9 mouse cellular contexts compared by ENCODE assay signal in the genomic region with DNA sequence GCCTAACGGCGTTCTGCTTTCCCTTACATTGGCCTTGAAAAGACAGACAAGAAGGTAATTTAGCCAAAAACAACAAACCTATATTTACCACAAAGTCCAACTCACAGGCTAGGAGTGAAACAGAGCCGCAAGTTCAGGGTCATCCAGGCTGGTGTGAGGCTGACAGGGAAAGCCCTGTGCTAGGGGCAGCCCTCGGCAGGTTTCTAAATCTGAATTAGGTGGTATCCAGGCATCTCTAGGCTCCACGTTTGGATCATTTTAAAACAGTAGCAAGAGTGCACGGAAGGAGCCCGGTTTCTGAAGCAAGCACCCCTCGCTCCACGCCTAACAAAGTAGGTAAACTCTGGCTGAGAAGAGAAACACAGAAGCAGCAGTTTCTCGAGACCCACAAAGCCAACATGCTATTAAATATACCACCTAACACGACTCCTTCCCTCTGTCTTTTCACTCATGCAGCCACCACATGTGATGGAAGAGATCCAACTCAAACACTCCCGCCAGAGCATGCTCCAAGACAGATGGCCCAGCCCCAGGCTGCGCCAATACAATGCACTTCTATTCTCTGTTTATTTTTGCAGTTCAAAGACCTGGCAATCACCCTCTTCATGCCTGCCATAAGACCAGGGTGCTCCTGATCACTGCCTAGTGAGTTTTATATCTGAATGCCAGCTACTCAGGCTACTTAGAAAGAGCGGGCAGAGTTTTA.
DNase-seq lines count a peak whose midpoint lies in the region; ATAC-seq and TF ChIP-seq lines count a peak whose summit lies in the region.
"Had no signal": no experiment of that assay in that cellular context is flagged by ENCODE, and none has a peak within 500 bp of the region (broad histone marks: within the 10 kb centered on the region; RNA-seq: fewer than 3 reads in every experiment).

No protein-coding gene starts in this region.

- H3K9me3 ChIP-seq in midbrain, embryonic 12.5 days: no peaks in the 10 kb centered on the region
- H3K9me3 ChIP-seq in midbrain, embryonic 11.5 days (ENCODE audit: control insufficient read depth, low read length): no peaks in the 10 kb centered on the region
- H3K9me3 ChIP-seq in hindbrain, postnatal 0 days (ENCODE audit: low read length): no peaks in the 10 kb centered on the region
- H3K9me3 ChIP-seq: stomach, embryonic 15.5 days had no signal

- no peak overlapping the region for H3K27ac ChIP-seq in midbrain, embryonic 12.5 days (replicated peaks)
- no peak overlapping the region for H3K27ac ChIP-seq in midbrain, embryonic 11.5 days (ENCODE audit: low read depth, low read length)
- H3K27ac ChIP-seq in hindbrain, postnatal 0 days: no peak overlapping the region
- H3K27ac ChIP-seq: stomach, embryonic 15.5 days had no signal

- H3K4me3 ChIP-seq in midbrain, embryonic 12.5 days: no peak overlapping the region
- no peak overlapping the region for H3K4me3 ChIP-seq in midbrain, embryonic 11.5 days (ENCODE audit: low read depth, low read length)
- no peak overlapping the region for H3K4me3 ChIP-seq in hindbrain, postnatal 0 days (ENCODE audit: low read length)
- H3K4me3 ChIP-seq: stomach, embryonic 15.5 days had no signal

- H3K9ac ChIP-seq in midbrain, embryonic 12.5 days (replicated peaks): no peak overlapping the region
- no peak overlapping the region for H3K9ac ChIP-seq in midbrain, embryonic 11.5 days (ENCODE audit: low read length)
- H3K9ac ChIP-seq in hindbrain, postnatal 0 days (replicated peaks; ENCODE audit: low read length): no peak overlapping the region
- H3K9ac ChIP-seq: stomach, embryonic 15.5 days had no signal

- H3K4me1 ChIP-seq in midbrain, embryonic 12.5 days: no peaks in the 10 kb centered on the region
- no peaks in the 10 kb centered on the region for H3K4me1 ChIP-seq in midbrain, embryonic 11.5 days (ENCODE audit: control insufficient read depth, insufficient read depth, low read length)
- no peaks in the 10 kb centered on the region; the same call in 1 of the 2 replicates for H3K4me1 ChIP-seq in hindbrain, postnatal 0 days (ENCODE audit: insufficient read depth, low read length)
- H3K4me1 ChIP-seq: stomach, embryonic 15.5 days had no signal

- no peak overlapping the region for H3K4me2 ChIP-seq in midbrain, embryonic 12.5 days (replicated peaks)
- H3K4me2 ChIP-seq in midbrain, embryonic 11.5 days: no peak overlapping the region
- H3K4me2 ChIP-seq in hindbrain, postnatal 0 days (ENCODE audit: low read depth, low read length): peak overlapping the region; percentile 33
- H3K4me2 ChIP-seq: stomach, embryonic 15.5 days had no signal

- 76% methylated on average over 14 of the region's 14 CpGs for WGBS in midbrain, embryonic 12.5 days
- WGBS in midbrain, embryonic 11.5 days: 76% methylated on average over 14 of the region's 14 CpGs
- WGBS in hindbrain, postnatal 0 days: 47% methylated on average over 14 of the region's 14 CpGs

- H3K36me3 ChIP-seq in midbrain, embryonic 12.5 days: no peaks in the 10 kb centered on the region
- H3K36me3 ChIP-seq in midbrain, embryonic 11.5 days (ENCODE audit: control insufficient read depth, insufficient read depth, low read length): no peaks in the 10 kb centered on the region
- no peaks in the 10 kb centered on the region for H3K36me3 ChIP-seq in hindbrain, postnatal 0 days (ENCODE audit: insufficient read depth, low read length)
- H3K36me3 ChIP-seq: stomach, embryonic 15.5 days had no signal

- H3K27me3 ChIP-seq in midbrain, embryonic 12.5 days: no peaks in the 10 kb centered on the region
- no peaks in the 10 kb centered on the region for H3K27me3 ChIP-seq in midbrain, embryonic 11.5 days (ENCODE audit: control insufficient read depth, insufficient read depth, low read length)
- H3K27me3 ChIP-seq in hindbrain, postnatal 0 days (ENCODE audit: insufficient read depth, low read length): no peaks in the 10 kb centered on the region
- H3K27me3 ChIP-seq: stomach, embryonic 15.5 days had no signal

- intact Hi-C loops in gastrocnemius, postnatal 36 days (cut with DNase I): no loop called here

- TF ChIP-seq CTCF in hindbrain, postnatal 0 days (IDR thresholded peaks at IDR 0.05; ENCODE audit: low read depth): no peak

- DNase-seq in gastrocnemius, postnatal 25 days: peak; percentile 9
- DNase-seq in gastrocnemius, postnatal 36 days: no peak
- DNase-seq in midbrain, embryonic 11.5 days (ENCODE audit: low spot score, missing footprints): no peak
- peak; percentile 68 for DNase-seq in hindbrain, postnatal 0 days (ENCODE audit: low spot score)
- peak; percentile 1 for DNase-seq in skeletal muscle tissue, adult 2 months (ENCODE audit: low read depth, low spot score)
- no peak for DNase-seq in spleen, postnatal 4 days (ENCODE audit: low spot score in 2 of 2)

- ATAC-seq in midbrain, embryonic 12.5 days (ENCODE audit: low FRiP score, low read depth): 0 out of 2 replicates have a peak, but pooled peaks have one; percentile 38
- ATAC-seq in midbrain, embryonic 11.5 days (ENCODE audit: low FRiP score): no peak
- peak; percentile 67 for ATAC-seq in hindbrain, postnatal 0 days
- ATAC-seq in CD4-positive, CD25-positive, alpha-beta regulatory T cell, adult 4 months: no peak

Comparison
In these comparisons a context has a peak if more than half of its experiments do, and no peak if none do; other contexts are left out.
1. DNase-seq: peak in gastrocnemius, postnatal 25 days (single experiment), hindbrain, postnatal 0 days (single experiment) and skeletal muscle tissue, adult 2 months (single experiment); none in gastrocnemius, postnatal 36 days (0 of 2), midbrain, embryonic 11.5 days (single experiment) and spleen, postnatal 4 days (0 of 2).
2. ATAC-seq: peak in midbrain, embryonic 12.5 days (single experiment) and hindbrain, postnatal 0 days (single experiment); none in midbrain, embryonic 11.5 days (single experiment) and CD4-positive, CD25-positive, alpha-beta regulatory T cell, adult 4 months (single experiment).